Mouse (Mus musculus) stomach, postnatal 0 days (tissue): ENCODE measurements around the gene Pex16. TPM values are rescaled to one million over a fixed set of nuclear protein-coding genes. Genes with fewer than 3 reads are reported as not detected.

Experiments used
- ATAC-seq: fragments of 200-750 bp; cut with Nextera tagmentation; 2 replicates; pipeline ENCODE4 v1.8.0; 2017; ENCODE audit not compliant: low FRiP score, low TSS enrichment
- DNase-seq: peaks from one replicate; pipeline ENCODE4 v3.0.0-alpha.2; 2016; ENCODE audit warnings: low spot score
- H3K27ac ChIP-seq: fragments of 300-500 bp; sonication (generic); replicated peaks from 2 replicates; pipeline ENCODE4 v1.5.1; 2014; ENCODE audit warnings: mild to moderate bottlenecking, control low read depth
- H3K27me3 ChIP-seq: fragments of 300-500 bp; sonication (generic); 2 replicates; pipeline ENCODE4 v1.6.1; 2014; ENCODE audit warnings: low read length; ENCODE audit not compliant: control insufficient read depth, insufficient read depth
- H3K36me3 ChIP-seq: fragments of 300-500 bp; sonication (generic); 2 replicates; pipeline ENCODE4 v1.6.1; 2014; ENCODE audit warnings: low read length, mixed read lengths; ENCODE audit not compliant: control insufficient read depth, insufficient read depth
- H3K4me1 ChIP-seq: fragments of 300-500 bp; sonication (generic); replicated peaks from 2 replicates; pipeline ENCODE4 v1.6.1; 2014; ENCODE audit warnings: antibody characterized with exemption; ENCODE audit not compliant: control insufficient read depth, insufficient read depth
- H3K4me2 ChIP-seq: fragments of 300-500 bp; sonication (generic); replicated peaks from 2 replicates; pipeline ENCODE4 v1.6.1; 2014; ENCODE audit warnings: low read depth, mild to moderate bottlenecking, control low read depth, moderate library complexity
- H3K4me3 ChIP-seq: fragments of 300-500 bp; sonication (generic); 2 replicates; pipeline ENCODE4 v1.5.1; 2014; ENCODE audit warnings: low read depth, low read length, control low read depth
- H3K9ac ChIP-seq: fragments of 300-500 bp; sonication (generic); 2 replicates; pipeline ENCODE4 v1.6.1; 2014; ENCODE audit warnings: mild to moderate bottlenecking, low read length, control low read depth, mixed read lengths
- H3K9me3 ChIP-seq: fragments of 300-500 bp; sonication (generic); 2 replicates; pipeline ENCODE4 v1.6.1; 2016; ENCODE audit warnings: low read length; ENCODE audit not compliant: control insufficient read depth
- CTCF ChIP-seq: IDR thresholded peaks from 2 replicates; pipeline ENCODE4 v1.5.1; 2016; ENCODE audit warnings: antibody characterized with exemption, low read depth, mild to moderate bottlenecking, moderate library complexity
- EP300 ChIP-seq: optimal IDR thresholded peaks from 2 replicates; pipeline ENCODE3; 2016; ENCODE audit warnings: antibody characterized with exemption
- WGBS: fragments of 180-500 bp; shearing (Covaris S2); extraction: QIAGEN DNeasy Blood & Tissue Kit; methylation state at CpG from one replicate; pipeline ENCODE4 v1.1.7; 2014; 5-methylcytosine and 5-hydroxymethylcytosine counted together
- polyA plus RNA-seq: library from polyadenylated mRNA; unstranded; fragments of >200 nt; fragmentation: Nextera tagmentation; extraction: Ambion mirVana; gene quantifications from 2 replicates; pipeline ENCODE4 v1.2.1, GENCODE M21; 2015

Gene Pex16
- polyA plus RNA-seq, 1 experiment from 2014 or later = 33.5 TPM

DNA sequence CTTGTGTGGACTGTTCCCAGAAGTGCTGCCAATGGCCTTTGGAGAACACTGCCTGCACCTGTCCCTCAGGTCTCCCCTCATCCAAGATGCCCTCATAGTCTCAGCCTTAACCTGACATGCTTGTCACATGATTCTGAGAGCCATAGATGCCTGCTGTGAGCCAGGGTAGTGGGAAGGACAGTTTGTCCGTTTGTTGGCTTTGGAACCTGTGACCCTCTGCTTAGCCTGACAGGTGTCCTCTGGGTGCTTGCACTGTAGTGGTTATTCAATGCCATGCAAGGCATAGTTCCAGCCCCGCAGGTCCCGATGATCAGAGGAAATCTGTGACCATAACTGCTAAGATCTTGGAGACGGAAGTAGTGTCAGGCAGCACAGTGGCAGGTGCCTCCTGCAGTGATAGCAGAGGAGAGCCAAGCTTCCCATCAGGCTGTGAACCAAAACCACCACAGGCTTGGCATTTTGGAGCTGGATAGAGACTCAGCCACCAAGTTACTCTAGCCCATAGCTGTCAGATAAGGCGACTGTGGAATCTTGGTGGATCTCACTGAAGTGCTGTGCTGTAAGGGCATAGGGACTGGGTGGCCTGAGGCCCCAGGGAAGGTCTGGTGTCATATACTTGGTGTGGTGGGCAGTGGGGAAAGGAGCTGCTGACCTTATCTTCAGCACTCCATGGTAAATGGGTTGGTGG is 7.6 kb downstream of the Pex16 start, which contains the start of gene 1700029I15Rik:
Gene 1700029I15Rik (plus strand): TSS at position 638 of the 688 bp plus-strand sequence.
- Histone ChIP-seq H3K4me3 (no peak within 1 kb of the TSS), H3K27me3 (no peaks in the 10 kb centered on the region), H3K9me3 (no peaks in the 10 kb centered on the region), H3K4me1 (no peaks in the 10 kb centered on the region), H3K27ac (no peak within 1 kb of the TSS), H3K9ac (no peak within 1 kb of the TSS), H3K36me3 (peaks cover 17% of the 10 kb centered on the region), H3K4me2 (no peak within 1 kb of the TSS)
- WGBS = 89% methylated on average over 5 of the region's 5 CpGs
- TF ChIP-seq EP300 (no peak), CTCF (no peak)
- ATAC-seq = no peak
- no peak for DNase-seq

GRCm38 (mm10) chr2:92382759-92383158 is 8.3 kb downstream of the Pex16 start:
- no peak for TF ChIP-seq EP300
- TF ChIP-seq CTCF = no peak
- Histone ChIP-seq H3K36me3 (peaks cover 15% of the 10 kb centered on the region), H3K9me3 (no peaks in the 10 kb centered on the region), H3K27ac (no peak overlapping the region), H3K27me3 (no peaks in the 10 kb centered on the region), H3K4me1 (no peaks in the 10 kb centered on the region), H3K9ac (no peak overlapping the region), H3K4me3 (no peak overlapping the region), H3K4me2 (no peak overlapping the region)
- 92% methylated on average over 4 of the region's 4 CpGs for WGBS
- no peak for ATAC-seq
- no peak for DNase-seq

GRCm38 (mm10) chr2:92384101-92384500 is 9.6 kb downstream of the Pex16 start:
- Histone ChIP-seq H3K27ac (no peak overlapping the region), H3K9me3 (no peaks in the 10 kb centered on the region), H3K4me1 (0 out of 2 replicates have a peak, but pooled peaks cover 3% of the 10 kb centered on the region), H3K27me3 (no peaks in the 10 kb centered on the region), H3K4me2 (no peak overlapping the region), H3K9ac (no peak overlapping the region), H3K4me3 (no peak overlapping the region), H3K36me3 (peaks cover 7% of the 10 kb centered on the region)
- ATAC-seq (no peak), DNase-seq (no peak)
- no peak for TF ChIP-seq CTCF
- TF ChIP-seq EP300 = no peak
- WGBS = 71% methylated on average over 4 of the region's 4 CpGs

DNA sequence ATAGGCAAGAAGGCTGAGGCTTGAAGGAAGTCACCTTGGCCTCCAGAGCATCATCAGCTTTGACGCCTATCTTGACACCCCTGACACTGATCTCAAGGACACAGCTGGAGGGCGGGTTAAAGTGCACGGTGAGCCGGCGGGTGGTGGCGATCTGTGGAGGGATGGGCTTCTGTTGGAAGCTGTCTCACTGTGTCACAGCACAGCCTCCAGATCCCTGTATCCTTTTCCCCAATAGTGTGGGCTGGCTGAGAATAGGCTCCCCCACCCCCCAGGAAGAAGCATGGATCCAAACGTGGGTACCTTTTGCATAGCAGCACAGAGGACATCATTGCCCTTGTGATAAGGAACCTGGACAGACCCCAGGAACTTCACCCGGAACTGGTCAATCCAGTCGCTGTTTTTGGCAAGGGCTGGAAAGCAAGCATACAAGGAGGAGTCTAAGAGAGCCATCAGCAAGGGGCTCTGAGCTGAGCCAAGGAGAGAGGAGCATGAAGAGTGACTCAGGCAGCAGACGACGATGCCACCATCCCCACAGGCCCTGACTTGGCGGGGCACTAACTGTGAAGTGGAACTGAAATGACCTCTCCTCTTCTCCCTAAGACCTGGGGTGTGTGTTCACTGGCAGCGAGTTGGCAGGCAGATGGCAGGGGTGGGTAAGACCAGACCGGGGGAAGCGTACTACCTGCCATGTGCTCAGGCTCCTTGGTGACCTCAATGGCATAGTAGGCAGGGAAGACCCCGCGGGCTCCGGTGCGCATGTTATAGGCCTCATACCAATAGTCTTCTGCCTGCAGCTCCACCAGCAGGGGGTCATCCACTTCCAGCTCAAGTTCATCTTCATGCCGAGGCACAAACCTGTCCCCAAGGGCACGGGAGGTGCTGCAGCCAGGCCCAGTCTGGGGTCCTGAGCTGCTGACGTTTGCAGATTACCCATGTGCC is 10.9 kb downstream of the Pex16 start:
- H3K4me1 ChIP-seq = 0 out of 2 replicates have a peak, but pooled peaks cover 3% of the 10 kb centered on the region

DNA sequence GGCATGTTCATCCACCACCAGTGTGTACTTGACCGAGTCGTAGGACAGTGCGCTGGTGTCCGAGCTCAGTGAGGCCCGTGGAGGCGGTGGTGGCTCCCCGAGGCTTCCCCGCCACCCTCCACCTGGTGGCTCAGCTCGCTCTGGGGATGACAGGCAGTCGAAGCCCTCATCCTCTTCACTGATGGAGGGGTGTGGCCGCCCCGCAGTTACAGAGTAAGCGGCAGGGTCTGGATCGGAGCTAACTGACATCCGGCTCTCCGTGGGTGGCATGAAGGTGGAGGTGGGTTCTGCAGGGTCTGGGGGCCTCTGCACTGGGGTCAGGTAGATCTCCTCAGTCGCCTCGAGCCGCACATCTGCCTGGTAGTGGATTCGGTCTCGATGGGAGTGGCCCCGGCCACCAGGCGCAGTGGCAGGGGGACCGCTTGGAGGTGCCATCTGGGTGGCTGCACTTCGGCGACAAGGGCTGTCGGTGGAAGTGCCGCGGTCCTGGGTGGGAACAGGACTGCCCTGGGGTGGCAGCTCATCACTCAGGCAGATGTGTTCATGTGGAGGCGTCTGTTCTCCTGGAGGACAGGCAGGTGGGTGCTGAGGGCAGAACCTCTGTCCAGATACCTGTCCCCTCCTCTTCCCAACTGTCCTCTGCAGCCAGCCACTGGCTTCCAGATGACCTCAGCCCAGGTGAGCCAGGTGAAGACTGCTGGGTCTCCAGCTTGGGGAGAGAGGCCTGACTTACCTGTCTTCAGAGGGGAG is 12.5 kb downstream of the Pex16 start:
- ATAC-seq = no peak
- 88% methylated on average over 30 of the region's 30 CpGs for WGBS

More for the DNA sequence above, 10.9 kb downstream of the Pex16 start:
- TF ChIP-seq EP300 (no peak), CTCF (no peak)
- Histone ChIP-seq H3K9ac (no peak overlapping the region), H3K9me3 (no peaks in the 10 kb centered on the region), H3K4me3 (no peak overlapping the region), H3K27ac (no peak overlapping the region), H3K36me3 (peaks cover 4% of the 10 kb centered on the region; the same call in 1 of the 2 replicates), H3K27me3 (no peaks in the 10 kb centered on the region), H3K4me2 (no peak overlapping the region)
- no peak for ATAC-seq
- DNase-seq = no peak
- WGBS = 76% methylated on average over 21 of the region's 22 CpGs

More for the DNA sequence above, 12.5 kb downstream of the Pex16 start:
- Histone ChIP-seq H3K4me1 (0 out of 2 replicates have a peak, but pooled peaks cover 3% of the 10 kb centered on the region), H3K27ac (no peak overlapping the region), H3K4me3 (no peak overlapping the region), H3K9me3 (no peaks in the 10 kb centered on the region), H3K9ac (no peak overlapping the region), H3K27me3 (no peaks in the 10 kb centered on the region), H3K4me2 (no peak overlapping the region), H3K36me3 (peaks cover 3% of the 10 kb centered on the region; the same call in 1 of the 2 replicates)
- TF ChIP-seq EP300 (no peak), CTCF (no peak)
- no peak for DNase-seq
